17 mouse cellular contexts compared by ENCODE assay signal in genomic region chr1:89922282-89922681, GRCm38 (mm10). TPM values are rescaled to one million over a fixed set of nuclear protein-coding genes. Genes with fewer than 3 reads are reported as not detected.
DNase-seq lines count a peak whose midpoint lies in the region; ATAC-seq and TF ChIP-seq lines count a peak whose summit lies in the region.
"Had no signal": no experiment of that assay in that cellular context is flagged by ENCODE, and none has a peak within 500 bp of the region (broad histone marks: within the 10 kb centered on the region; RNA-seq: fewer than 3 reads in every experiment).

No protein-coding gene starts in this region.

- H3K4me1 ChIP-seq in kidney, postnatal 0 days (replicated peaks; ENCODE audit: insufficient read depth, low read length): peaks cover 13% of the 10 kb centered on the region; the same call in 1 of the 2 replicates
- H3K4me1 ChIP-seq in embryonic facial prominence, embryonic 10.5 days: peaks cover 54% of the 10 kb centered on the region
- H3K4me1 ChIP-seq in hindbrain, embryonic 16.5 days (ENCODE audit: control insufficient read depth, insufficient read depth, low read depth, low read length): peaks cover 21% of the 10 kb centered on the region
- H3K4me1 ChIP-seq in midbrain, postnatal 0 days (ENCODE audit: insufficient read depth, low read length): 0 out of 2 replicates have a peak, but pooled peaks cover 16% of the 10 kb centered on the region

- no peak overlapping the region for H3K27ac ChIP-seq in kidney, postnatal 0 days
- H3K27ac ChIP-seq in embryonic facial prominence, embryonic 10.5 days (replicated peaks): no peak overlapping the region
- no peak overlapping the region for H3K27ac ChIP-seq in hindbrain, embryonic 16.5 days (ENCODE audit: low read depth, low read length)
- no peak overlapping the region for H3K27ac ChIP-seq in midbrain, postnatal 0 days (ENCODE audit: low read depth, low read length)
- H3K27ac ChIP-seq: embryonic facial prominence, embryonic 13.5 days; heart, adult 2 months; layer of hippocampus, adult 2 months; macrophage had no signal

- H3K4me3 ChIP-seq in kidney, postnatal 0 days (replicated peaks; ENCODE audit: low read depth, low read length): no peak overlapping the region
- peak overlapping the region; percentile 52 for H3K4me3 ChIP-seq in embryonic facial prominence, embryonic 10.5 days
- no peak overlapping the region for H3K4me3 ChIP-seq in hindbrain, embryonic 16.5 days (ENCODE audit: low read length)
- no peak overlapping the region for H3K4me3 ChIP-seq in midbrain, postnatal 0 days (ENCODE audit: low read depth, low read length)
- H3K4me3 ChIP-seq: heart, adult 2 months; layer of hippocampus, adult 2 months had no signal

- WGBS in kidney, postnatal 0 days: 8% methylated on average over 7 of the region's 7 CpGs
- WGBS in embryonic facial prominence, embryonic 10.5 days: under 1% methylated on average over 7 of the region's 7 CpGs
- 6% methylated on average over 7 of the region's 7 CpGs for WGBS in hindbrain, embryonic 16.5 days
- WGBS in midbrain, postnatal 0 days: 0% methylated on average over 7 of the region's 7 CpGs

- H3K36me3 ChIP-seq in kidney, postnatal 0 days (ENCODE audit: insufficient read depth, low read length): no peaks in the 10 kb centered on the region
- H3K36me3 ChIP-seq in embryonic facial prominence, embryonic 10.5 days (replicated peaks): no peaks in the 10 kb centered on the region
- no peaks in the 10 kb centered on the region for H3K36me3 ChIP-seq in hindbrain, embryonic 16.5 days (ENCODE audit: control insufficient read depth, insufficient read depth, low read length)
- no peaks in the 10 kb centered on the region for H3K36me3 ChIP-seq in midbrain, postnatal 0 days (ENCODE audit: insufficient read depth, low read length)
- H3K36me3 ChIP-seq: embryonic facial prominence, embryonic 13.5 days had no signal

- no peak for ATAC-seq in kidney, postnatal 0 days (replicated peaks; ENCODE audit: low FRiP score, low read depth)
- no peak for ATAC-seq in hindbrain, embryonic 16.5 days
- ATAC-seq in midbrain, postnatal 0 days (ENCODE audit: low FRiP score): no peak
- ATAC-seq in erythroblast, adult 5-6 weeks (replicated peaks; ENCODE audit: low FRiP score, poor library complexity, severe bottlenecking): no peak
- ATAC-seq: intestine, postnatal 0 days had no signal

- H3K4me2 ChIP-seq in kidney, postnatal 0 days (ENCODE audit: low read length): peak overlapping the region; percentile 34; the same call in 1 of the 2 replicates
- peak overlapping the region; percentile 51 for H3K4me2 ChIP-seq in hindbrain, embryonic 16.5 days (ENCODE audit: low read length)
- H3K4me2 ChIP-seq in midbrain, postnatal 0 days (ENCODE audit: low read depth, low read length, poor library complexity, severe bottlenecking): peak overlapping the region; percentile 25; the same call in 1 of the 2 replicates

- no peak for DNase-seq in kidney, postnatal 0 days (ENCODE audit: low spot score)
- DNase-seq in kidney, postnatal 14 days: no peak
- peak; percentile 52 for DNase-seq in embryonic facial prominence, embryonic 10.5 days (ENCODE audit: low spot score)
- no peak for DNase-seq in midbrain, postnatal 0 days (ENCODE audit: low spot score)
- no peak for DNase-seq in layer of hippocampus, adult 9-10 months (ENCODE audit: low spot score)
- DNase-seq: cerebellum, adult 18-20 months; heart, adult 2 months; spleen, adult 18-20 months; thymus, adult 18-20 months had no signal

- H3K9me3 ChIP-seq in kidney, postnatal 0 days (replicated peaks; ENCODE audit: low read length): no peaks in the 10 kb centered on the region
- peaks cover 6% of the 10 kb centered on the region; the same call in 1 of the 2 replicates for H3K9me3 ChIP-seq in embryonic facial prominence, embryonic 10.5 days
- H3K9me3 ChIP-seq in hindbrain, embryonic 16.5 days (ENCODE audit: control insufficient read depth, low read length): no peaks in the 10 kb centered on the region
- no peaks in the 10 kb centered on the region for H3K9me3 ChIP-seq in midbrain, postnatal 0 days (ENCODE audit: low read length)
- H3K9me3 ChIP-seq: embryonic facial prominence, embryonic 13.5 days had no signal

- H3K9ac ChIP-seq in kidney, postnatal 0 days (ENCODE audit: low read depth, low read length): no peak overlapping the region
- no peak overlapping the region for H3K9ac ChIP-seq in hindbrain, embryonic 16.5 days (ENCODE audit: low read depth, low read length)
- no peak overlapping the region for H3K9ac ChIP-seq in midbrain, postnatal 0 days (replicated peaks; ENCODE audit: low read length, poor library complexity, severe bottlenecking)
- H3K9ac ChIP-seq: embryonic facial prominence, embryonic 13.5 days had no signal

- H3K27me3 ChIP-seq in kidney, postnatal 0 days (ENCODE audit: insufficient read depth, low read length): peaks cover 75% of the 10 kb centered on the region
- H3K27me3 ChIP-seq in embryonic facial prominence, embryonic 10.5 days (replicated peaks; ENCODE audit: low read depth, poor library complexity, severe bottlenecking): peaks cover 100% of the 10 kb centered on the region
- peaks cover 64% of the 10 kb centered on the region for H3K27me3 ChIP-seq in hindbrain, embryonic 16.5 days (replicated peaks; ENCODE audit: control insufficient read depth, insufficient read depth, low read length)
- H3K27me3 ChIP-seq in midbrain, postnatal 0 days (ENCODE audit: insufficient read depth, low read length): peaks cover 85% of the 10 kb centered on the region
- H3K27me3 ChIP-seq: CH12.LX had no signal

- no peak for TF ChIP-seq CTCF in kidney, postnatal 0 days (IDR thresholded peaks at IDR 0.05; ENCODE audit: low read depth)
- no peak for TF ChIP-seq CTCF in midbrain, postnatal 0 days (IDR thresholded peaks at IDR 0.05)

RNA-seq across cellular contexts. Expression of gene Gbx2, which starts 8.7 kb away (rescaled TPM):
- polyA plus RNA-seq in kidney, postnatal 0 days (2015; fragmentation: Nextera tagmentation; extraction: Ambion mirVana): not detected in 2 replicates
- polyA plus RNA-seq in embryonic facial prominence, embryonic 10.5 days (2016; fragmentation: Nextera tagmentation; extraction: Ambion mirVana): 8.7 and 11.1 TPM in 2 replicates
- polyA plus RNA-seq in hindbrain, embryonic 16.5 days (2015; fragmentation: Nextera tagmentation; extraction: Ambion mirVana): 33.0 and 35.8 TPM in 2 replicates
- 9.9 and 10.8 TPM in 2 replicates for total RNA-seq in midbrain, postnatal 0 days (2014; rRNA removed)
- 15.2 and 22.8 TPM in 2 replicates for polyA plus RNA-seq in midbrain, postnatal 0 days (2015; fragmentation: Nextera tagmentation; extraction: Ambion mirVana)
- total RNA-seq in erythroblast, adult 5-6 weeks (2015; ENCODE audit: low replicate concordance): 1.0 TPM in 1 of 2 replicates, not detected in the other
- total RNA-seq in erythroblast, adult 5-6 weeks (2017; ENCODE audit: low replicate concordance): not detected in 2 replicates
- total RNA-seq: adrenal gland, postnatal 4 days; CH12.LX had no signal
